Mouse (Mus musculus): ENCODE data around the gene Smim6.

DNA sequence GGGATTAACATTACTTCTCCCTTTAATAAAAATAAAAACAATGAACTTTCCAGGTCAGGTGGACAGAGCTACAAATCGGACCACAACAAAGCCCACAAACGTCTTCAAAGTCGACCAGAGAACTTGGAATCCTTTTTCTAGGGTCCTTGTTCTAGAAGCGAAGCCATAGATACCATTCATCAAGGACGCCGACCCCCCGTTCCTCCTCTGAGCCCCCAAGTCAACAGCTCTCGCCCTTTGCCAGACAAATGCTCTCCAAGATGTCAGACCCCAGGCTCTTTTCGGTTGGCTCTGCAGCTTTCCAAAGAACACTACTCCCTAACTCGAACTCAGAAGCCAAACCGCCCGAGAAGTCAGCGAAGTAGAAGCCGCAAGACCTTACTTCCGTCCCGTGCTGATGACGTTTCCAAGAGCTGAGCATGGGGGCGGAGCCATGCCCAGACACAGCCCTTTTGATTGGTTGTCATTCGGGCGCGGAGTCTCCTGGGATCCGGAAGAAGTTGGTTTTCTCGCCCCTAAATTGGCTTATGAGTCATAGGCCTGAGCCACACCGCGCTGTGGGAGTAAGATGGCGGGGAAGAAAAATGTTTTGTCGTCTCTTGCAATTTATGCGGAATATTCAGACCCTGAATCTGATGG, 21.4 kb downstream of the Smim6 start, which contains the start of the genes Sap30bp and Recql5:
- TF ChIP-seq EP300 (IDR thresholded peaks at IDR 0.05; ENCODE audit: insufficient read depth, low read depth, low read length): no peak
- TF ChIP-seq POLR2A (IDR thresholded peaks at IDR 0.05; ENCODE audit: insufficient read depth, low read length): no peak
- TF ChIP-seq CTCF (IDR thresholded peaks at IDR 0.05; ENCODE audit: low read depth, low read length): no peak
